Mouse (Mus musculus) spleen, adult 12 weeks (tissue): ENCODE measurements at regions not wholly inside any gene's neighbourhood (a gene's known extent, or its start where the extent isn't known, plus 50 kb on each side); places are given as distances from the start of the nearest gene placed in this dataset.

Experiments
- DNase-seq: peaks from one replicate; pipeline ENCODE4 v3.0.0; 2022; ENCODE audit warnings: low spot score

- DNase-seq = no peak
Measured at GRCm38 (mm10) chr15:62246561-62247079, 1323.8 kb upstream of the A1bg start.

GRCm38 (mm10) chr15:62245237-62245636, 1322.4 kb upstream of the A1bg start:
- no peak for DNase-seq

- no peak for DNase-seq
Measured at GRCm38 (mm10) chr15:62244819-62245218, 1322.0 kb upstream of the A1bg start.

- no peak for DNase-seq
Measured at GRCm38 (mm10) chr15:62240031-62240430, 1317.2 kb upstream of the A1bg start.

GRCm38 (mm10) chr15:62238503-62239045, 1315.8 kb upstream of the A1bg start:
- DNase-seq = no peak

GRCm38 (mm10) chr15:62236056-62236455, 1313.2 kb upstream of the A1bg start:
- DNase-seq = no peak

GRCm38 (mm10) chr15:62234182-62234760, 1311.5 kb upstream of the A1bg start:
- no peak for DNase-seq

- no peak for DNase-seq
Measured at GRCm38 (mm10) chr15:62233154-62233553, 1310.3 kb upstream of the A1bg start.

- DNase-seq = no peak
Measured at GRCm38 (mm10) chr15:62231709-62232108, 1308.9 kb upstream of the A1bg start.

GRCm38 (mm10) chr15:62230773-62231172, 1308.0 kb upstream of the A1bg start:
- DNase-seq = no peak

GRCm38 (mm10) chr15:62229491-62230283, 1306.9 kb upstream of the A1bg start:
- DNase-seq = no peak

- no peak for DNase-seq
Measured at GRCm38 (mm10) chr15:62229023-62229422, 1306.2 kb upstream of the A1bg start.

- no peak for DNase-seq
Measured at GRCm38 (mm10) chr15:62224798-62225197, 1302.0 kb upstream of the A1bg start.

- DNase-seq = no peak
Measured at GRCm38 (mm10) chr15:62224191-62224590, 1301.4 kb upstream of the A1bg start.

- DNase-seq = no peak
Measured at GRCm38 (mm10) chr15:62223156-62223840, 1300.5 kb upstream of the A1bg start.

GRCm38 (mm10) chr15:62222731-62223130, 1299.9 kb upstream of the A1bg start:
- DNase-seq = no peak

- no peak for DNase-seq
Measured at GRCm38 (mm10) chr15:62222201-62222600, 1299.4 kb upstream of the A1bg start.

- no peak for DNase-seq
Measured at GRCm38 (mm10) chr15:62221024-62221819, 1298.4 kb upstream of the A1bg start.

GRCm38 (mm10) chr15:62220620-62221019, 1297.8 kb upstream of the A1bg start:
- no peak for DNase-seq

- DNase-seq = no peak
Measured at GRCm38 (mm10) chr15:62219934-62220540, 1297.2 kb upstream of the A1bg start.

- no peak for DNase-seq
Measured at GRCm38 (mm10) chr15:62218346-62219080, 1295.7 kb upstream of the A1bg start.
